Mouse (Mus musculus) spleen, adult 2 months (tissue): Measurements from ENCODE around the gene Prmt3. TPM values are rescaled to one million over a fixed set of nuclear protein-coding genes. Genes with fewer than 3 reads are reported as not detected.

Experiments
- DNase-seq, 2 experiments: peaks; one replicate each; pipeline versions ENCODE4 v3.0.0 to v3.0.0-alpha.2; 2012 to 2021; ENCODE audit warnings: low spot score in 2 of 2, low read depth in 1 of 2
- H3K27ac ChIP-seq: fragments of 200-500 bp; 2 replicates; pipeline ENCODE4 v1.5.1; 2012; ENCODE audit warnings: low read length, inconsistent platforms; ENCODE audit not compliant: insufficient read depth
- H3K27me3 ChIP-seq: fragments of 200-500 bp; 2 replicates; pipeline ENCODE4 v1.6.1; 2012; ENCODE audit warnings: mild to moderate bottlenecking, moderate library complexity, low read length, inconsistent platforms; ENCODE audit not compliant: control insufficient read depth, insufficient read depth
- H3K36me3 ChIP-seq: fragments of 200-500 bp; 2 replicates; pipeline ENCODE4 v1.6.1; 2012; ENCODE audit warnings: mild to moderate bottlenecking, low read length, inconsistent platforms; ENCODE audit not compliant: control insufficient read depth, insufficient read depth
- H3K4me1 ChIP-seq: fragments of 200-500 bp; 2 replicates; pipeline ENCODE4 v1.6.1; 2011; ENCODE audit warnings: inconsistent platforms; ENCODE audit not compliant: control insufficient read depth, insufficient read depth, insufficient read length
- H3K4me3 ChIP-seq: fragments of 200-500 bp; 2 replicates; pipeline ENCODE4 v1.5.1; 2011; ENCODE audit warnings: mild to moderate bottlenecking, inconsistent platforms; ENCODE audit not compliant: insufficient read depth, insufficient read length; ENCODE audit errors: extremely low read depth
- CTCF ChIP-seq: fragments of 200-500 bp; IDR thresholded peaks from 2 replicates; pipeline ENCODE4 v1.5.1; 2011; ENCODE audit warnings: mild to moderate bottlenecking, inconsistent platforms; ENCODE audit not compliant: insufficient read depth, insufficient read length, insufficient replicate concordance; ENCODE audit errors: extremely low read depth
- POLR2A ChIP-seq: fragments of 200-500 bp; IDR thresholded peaks from 2 replicates; pipeline ENCODE4 v1.6.1; 2011; ENCODE audit warnings: low read depth, low read length, inconsistent platforms
- WGBS: fragments of 180-500 bp; shearing (Covaris S2); methylation state at CpG from one replicate; pipeline ENCODE4 v1.1.7; 2018; 5-methylcytosine and 5-hydroxymethylcytosine counted together
- polyA plus RNA-seq: library from polyadenylated mRNA; depleted of rRNA; stranded (reverse); fragments of >200 nt; gene quantifications from 2 replicates; pipeline ENCODE4 v1.2.3, GENCODE M21; 2012; rRNA removed

Prmt3 gene
- 17.1 and 44.4 TPM in 2 replicates for polyA plus RNA-seq

DNA sequence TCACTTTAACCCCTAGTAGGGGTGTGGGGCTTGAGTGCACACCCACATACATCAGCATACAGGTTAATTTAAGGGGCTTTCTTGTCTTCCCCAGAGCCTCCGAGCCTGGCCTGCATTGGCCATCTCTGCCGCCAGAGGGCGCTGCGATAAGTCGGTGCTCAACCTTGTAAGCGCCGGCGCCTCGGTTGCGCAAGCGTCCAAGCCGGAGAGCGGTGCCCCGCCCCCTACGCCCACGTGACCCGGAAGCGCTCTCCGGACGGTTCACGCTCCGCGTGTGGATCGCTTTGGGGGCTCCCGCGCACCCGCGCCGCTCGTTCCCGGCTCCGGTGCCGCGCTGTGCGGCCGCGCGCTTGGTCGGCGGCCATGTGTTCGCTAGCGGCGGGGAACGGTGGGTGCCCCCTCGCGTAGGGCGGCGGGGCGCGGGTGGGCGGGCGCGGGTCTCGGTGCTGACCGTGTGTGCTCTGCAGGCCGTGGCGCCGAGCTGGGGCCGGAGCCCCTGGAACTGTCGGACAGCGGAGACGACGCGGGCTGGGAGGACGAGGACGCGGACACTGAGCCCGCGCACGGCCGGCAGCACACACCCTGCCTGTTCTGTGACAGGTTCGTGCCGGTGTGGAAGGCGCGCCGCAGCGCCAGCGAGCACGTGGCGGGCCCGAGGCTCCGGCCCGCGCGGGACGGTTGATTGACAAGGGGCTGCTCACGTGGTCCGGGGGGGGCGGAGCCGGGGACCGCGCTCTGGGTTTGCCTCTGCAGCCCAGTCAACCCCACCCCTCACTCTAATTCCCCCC, at the start of gene Prmt3:
Gene Prmt3 (plus strand): TSS at position 233 of the 788 bp plus-strand sequence.
- H3K27ac ChIP-seq, result no peak within 1 kb of the TSS
- WGBS, result under 1% methylated on average over 87 of the region's 92 CpGs
- peaks cover 5% of the 10 kb centered on the region for H3K4me1 ChIP-seq
- TF ChIP-seq POLR2A (peak; percentile 41; the same call in 1 of the 2 replicates), CTCF (peak; percentile 98)
- H3K4me3 ChIP-seq, result peak within 1 kb of the TSS; percentile 81
- peak; percentile 89 to 98 for DNase-seq
- H3K27me3 ChIP-seq, result no peaks in the 10 kb centered on the region
- peaks cover 10% of the 10 kb centered on the region for H3K36me3 ChIP-seq

DNA sequence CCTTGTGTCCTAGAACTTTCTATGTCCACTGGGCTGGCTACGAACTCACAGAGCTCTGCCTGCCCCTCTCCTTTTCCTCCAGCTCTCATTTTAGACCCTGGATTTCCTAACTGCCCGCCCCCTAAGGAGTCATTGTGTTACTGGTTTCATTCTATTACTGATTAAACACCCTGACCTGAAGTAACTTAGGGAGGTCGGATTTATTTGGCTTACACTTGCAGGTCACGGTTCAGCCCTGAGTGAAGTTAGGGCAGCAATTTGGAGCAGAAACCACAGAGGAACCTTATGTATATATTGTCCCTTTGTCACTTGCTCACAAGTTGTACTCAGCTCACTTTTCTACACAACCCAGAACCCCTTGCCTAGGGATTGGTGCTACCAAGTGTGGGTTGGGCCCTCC, 43.8 kb upstream of the Prmt3 start:
- H3K36me3 ChIP-seq, result no peaks in the 10 kb centered on the region
- no peak overlapping the region for H3K4me3 ChIP-seq
- no peak overlapping the region for H3K27ac ChIP-seq
- no peak for TF ChIP-seq POLR2A
- TF ChIP-seq CTCF, result no peak
- no peaks in the 10 kb centered on the region for H3K4me1 ChIP-seq
- no peak for DNase-seq
- 87% methylated on average over 4 of the region's 4 CpGs for WGBS
- H3K27me3 ChIP-seq, result no peaks in the 10 kb centered on the region

DNA sequence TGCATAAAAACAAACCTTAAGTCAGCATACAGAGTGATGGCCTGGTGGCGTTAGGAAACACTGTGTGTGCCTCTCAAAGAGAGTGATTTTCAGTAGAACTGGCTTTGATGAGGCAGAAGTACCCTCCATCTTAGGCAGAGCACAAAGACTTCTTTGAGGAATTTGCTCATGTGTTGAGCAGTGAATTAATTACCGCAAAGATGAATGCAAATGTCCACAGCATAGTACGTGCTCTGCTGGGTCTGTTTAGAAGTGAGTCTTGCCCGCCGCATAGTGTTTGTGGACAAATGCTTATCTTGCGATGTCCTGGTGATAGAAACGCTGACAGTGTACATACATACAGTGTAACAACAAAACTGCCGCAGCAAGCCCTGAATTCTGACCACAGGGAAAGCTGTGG, 38.7 kb upstream of the Prmt3 start:
- WGBS, result 88% methylated on average over 8 of the region's 8 CpGs
- H3K4me1 ChIP-seq, result peaks cover 5% of the 10 kb centered on the region; the same call in 1 of the 2 replicates
- no peak overlapping the region for H3K27ac ChIP-seq
- H3K27me3 ChIP-seq, result no peaks in the 10 kb centered on the region
- no peak overlapping the region for H3K4me3 ChIP-seq
- TF ChIP-seq CTCF, result no peak
- no peaks in the 10 kb centered on the region for H3K36me3 ChIP-seq
- no peak for DNase-seq

DNA sequence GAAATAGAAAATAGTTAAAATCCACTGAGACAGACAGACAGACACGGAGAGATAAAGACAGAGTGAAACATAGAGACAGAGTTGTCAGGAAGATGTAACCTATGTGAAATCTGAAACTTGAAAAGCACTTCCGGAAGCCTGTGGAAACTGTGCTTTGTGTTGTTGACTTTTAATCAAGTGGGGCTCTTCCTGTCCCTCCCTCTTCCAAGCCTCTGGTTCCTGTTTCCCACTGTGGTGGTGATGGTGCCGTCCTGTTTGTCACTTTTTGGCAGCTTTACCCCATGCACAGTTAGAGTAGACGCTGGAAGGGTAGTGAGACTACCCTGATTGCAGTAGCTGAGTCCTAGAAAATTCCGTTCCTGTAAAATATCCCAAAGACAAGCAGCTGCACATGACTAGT, 36.7 kb upstream of the Prmt3 start:
- H3K27me3 ChIP-seq, result no peaks in the 10 kb centered on the region
- TF ChIP-seq CTCF (no peak), POLR2A (no peak)
- peak in 1 of 2 experiments; percentile 29 for DNase-seq
- no peaks in the 10 kb centered on the region for H3K36me3 ChIP-seq
- no peak overlapping the region for H3K4me3 ChIP-seq
- peak overlapping the region; percentile 67 for H3K27ac ChIP-seq
- H3K4me1 ChIP-seq, result peaks cover 5% of the 10 kb centered on the region; the same call in 1 of the 2 replicates
- WGBS, result 10% methylated on average over 5 of the region's 5 CpGs

DNA sequence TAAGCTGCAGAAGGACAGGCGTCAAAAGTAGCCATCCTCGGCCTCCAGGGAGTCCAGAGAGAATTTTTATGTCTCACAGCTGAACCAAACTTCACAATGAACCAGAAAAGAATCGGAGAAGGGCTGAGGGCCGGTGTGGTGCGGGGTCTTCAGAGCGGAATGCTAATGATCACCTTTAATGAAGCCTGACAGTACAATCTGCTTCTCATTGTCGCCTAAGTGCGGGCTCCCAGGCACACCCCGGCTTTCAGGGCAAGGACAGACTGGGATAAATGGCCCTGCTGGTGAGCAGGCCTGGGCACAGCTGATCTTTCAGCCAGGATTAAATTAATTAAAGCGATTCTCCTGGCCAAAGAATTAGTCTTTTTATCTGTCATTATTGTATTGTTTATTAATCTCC, 36.2 kb upstream of the Prmt3 start:
- H3K4me3 ChIP-seq, result no peak overlapping the region
- peaks cover 5% of the 10 kb centered on the region; the same call in 1 of the 2 replicates for H3K4me1 ChIP-seq
- WGBS, result 60% methylated on average over 10 of the region's 10 CpGs
- no peaks in the 10 kb centered on the region for H3K27me3 ChIP-seq
- no peak for DNase-seq
- TF ChIP-seq POLR2A (no peak), CTCF (no peak)
- H3K27ac ChIP-seq, result peak overlapping the region; percentile 67; the same call in 1 of the 2 replicates
- H3K36me3 ChIP-seq, result no peaks in the 10 kb centered on the region

DNA sequence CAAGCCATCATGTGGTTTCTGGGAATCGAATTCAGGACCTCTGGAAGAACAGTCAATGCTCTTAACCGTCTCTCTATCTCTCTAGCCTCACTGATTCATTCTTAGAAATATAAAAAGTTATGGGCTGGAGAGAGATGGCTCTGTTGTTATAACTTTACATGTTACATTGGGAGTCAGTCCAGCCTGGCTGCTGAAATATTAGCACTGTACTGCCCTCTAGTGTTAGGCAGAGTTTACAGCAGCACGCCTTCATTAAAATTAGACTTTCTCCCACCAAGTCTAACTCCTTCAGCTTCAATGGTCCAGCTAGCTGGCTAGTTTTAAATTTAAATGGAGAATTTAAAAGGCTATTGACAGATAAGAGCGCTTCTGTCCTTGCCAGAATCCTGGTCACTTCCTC, 27.0 kb upstream of the Prmt3 start:
- peak in 1 of 2 experiments; percentile 12 for DNase-seq
- WGBS, result 6% methylated on average over 4 of the region's 4 CpGs
- TF ChIP-seq POLR2A, result no peak
- peak; percentile 44; the same call in 1 of the 2 replicates for TF ChIP-seq CTCF

DNA sequence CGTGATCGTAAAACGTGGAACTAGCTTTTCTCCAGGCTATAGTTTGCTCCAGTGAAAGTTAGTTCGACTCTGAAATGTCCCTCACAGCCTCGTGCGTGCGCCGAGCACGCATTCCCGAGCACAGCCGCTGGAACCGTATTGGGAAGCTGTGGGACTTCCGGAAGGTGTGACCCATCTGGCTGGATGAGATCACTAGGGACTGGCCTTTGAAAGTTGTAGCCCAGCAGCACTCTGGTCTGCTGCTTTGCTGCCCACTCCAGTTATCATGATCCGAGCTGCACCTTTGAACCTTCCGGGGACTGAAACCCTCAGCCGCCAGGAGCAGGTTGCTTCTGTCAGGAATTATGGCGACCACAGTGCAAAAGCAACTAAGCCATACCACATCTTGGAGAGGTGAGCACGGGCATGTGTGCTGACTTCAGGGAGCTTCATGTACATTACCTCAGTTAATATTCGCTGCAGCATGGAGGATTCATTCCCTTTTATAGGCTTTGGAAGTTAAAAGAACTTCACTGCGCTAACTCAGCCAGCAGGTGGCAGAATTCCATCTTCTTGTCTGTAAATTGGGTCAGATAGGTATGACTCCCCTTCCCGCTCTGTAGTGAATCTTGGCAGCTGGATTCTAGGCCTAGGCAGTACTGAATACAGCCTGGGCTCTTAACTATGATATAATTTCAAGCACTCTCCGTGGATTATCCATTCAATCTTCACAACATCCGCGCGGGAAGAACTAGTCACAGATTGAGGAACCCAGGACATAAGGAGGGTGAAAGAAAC, 25.2 kb upstream of the Prmt3 start:
- H3K27ac ChIP-seq, result no peak overlapping the region
- TF ChIP-seq CTCF, result no peak
- no peak for TF ChIP-seq POLR2A
- 41% methylated on average over 25 of the region's 25 CpGs for WGBS
- H3K27me3 ChIP-seq, result no peaks in the 10 kb centered on the region; the same call in 1 of the 2 replicates
- no peak overlapping the region for H3K4me3 ChIP-seq
- no peaks in the 10 kb centered on the region for H3K36me3 ChIP-seq
- no peaks in the 10 kb centered on the region for H3K4me1 ChIP-seq
- peak in 1 of 2 experiments; percentile 41 for DNase-seq

More for the DNA sequence above, 27.0 kb upstream of the Prmt3 start:
- Histone ChIP-seq H3K36me3 (no peaks in the 10 kb centered on the region), H3K27me3 (no peaks in the 10 kb centered on the region; the same call in 1 of the 2 replicates), H3K27ac (no peak overlapping the region), H3K4me1 (no peaks in the 10 kb centered on the region), H3K4me3 (no peak overlapping the region)
